Mouse (Mus musculus) adrenal gland, postnatal 4 days (tissue): ENCODE measurements around the gene Col23a1. TPM values are rescaled to one million over a fixed set of nuclear protein-coding genes. Genes with fewer than 3 reads are reported as not detected.
"Not testable (repeated sequence)": the region's sequence is repeated elsewhere in the genome, so short reads cannot be mapped to it uniquely, and the experiment has no call there.

Experiments used
- DNase-seq, 2 experiments: peaks; one replicate each; pipeline ENCODE4 v3.0.0; 2021 to 2022; ENCODE audit warnings: low spot score in 2 of 2, mixed read lengths in 2 of 2
- total RNA-seq, 2 experiments: library from RNA; stranded (reverse); gene quantifications; 2 replicates each; pipeline ENCODE4 v1.2.3; 2021

Col23a1 gene
- total RNA-seq, 2 experiments from 2014 or later: 23.3 to 26.0 TPM

- DNase-seq: peak; percentile 36 to 69
Measured at GRCm38 (mm10) chr11:51615601-51616000, 325.9 kb downstream of the Col23a1 start.

GRCm38 (mm10) chr11:51616113-51616512 is 326.4 kb downstream of the Col23a1 start:
- not testable (repeated sequence) for DNase-seq

DNA sequence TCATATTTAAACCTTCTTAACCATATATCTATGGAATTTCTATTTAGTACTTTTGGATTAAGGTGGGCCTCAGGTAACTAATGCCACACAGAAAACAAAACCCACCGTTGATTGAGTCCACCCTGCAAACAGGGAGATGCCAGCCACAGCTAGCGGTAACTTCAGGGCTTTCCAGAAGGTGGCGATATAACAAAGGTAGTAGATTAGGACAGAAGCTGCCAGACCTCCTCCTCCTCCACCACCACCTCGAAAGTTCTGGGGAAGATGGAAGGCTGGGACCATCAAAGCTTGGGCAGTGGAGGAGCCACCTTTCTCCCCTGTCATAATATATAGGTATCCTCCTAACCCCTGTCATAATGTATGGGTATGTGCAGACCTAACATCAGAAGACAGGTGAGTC is 328.0 kb downstream of the Col23a1 start:
- peak in 1 of 2 experiments; percentile 43 for DNase-seq

DNA sequence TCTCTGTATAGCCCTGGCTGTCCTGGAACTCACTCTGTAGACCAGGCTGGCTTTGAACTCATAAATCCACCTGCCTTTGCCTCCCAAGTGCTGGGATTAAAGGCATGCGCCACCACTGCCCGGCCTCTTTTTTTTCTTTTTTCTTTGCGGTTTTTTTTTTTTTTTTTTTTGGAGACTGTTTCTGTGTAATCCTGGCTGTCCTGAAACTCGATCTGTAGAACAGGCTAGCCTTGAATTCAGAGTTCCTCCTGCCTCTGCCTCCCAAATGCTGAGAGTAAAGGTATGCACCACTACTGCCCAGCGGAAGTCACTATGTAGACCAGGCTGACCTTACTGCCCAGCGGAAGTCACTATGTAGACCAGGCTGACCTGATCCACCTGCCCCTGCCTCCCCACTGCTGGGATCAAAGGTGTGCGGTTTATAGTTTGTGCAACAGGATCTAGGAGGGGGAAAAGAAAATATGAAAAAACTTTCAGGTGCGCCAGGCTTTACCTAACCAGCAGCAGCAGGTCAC is 329.2 kb downstream of the Col23a1 start:
- DNase-seq: no peak

DNA sequence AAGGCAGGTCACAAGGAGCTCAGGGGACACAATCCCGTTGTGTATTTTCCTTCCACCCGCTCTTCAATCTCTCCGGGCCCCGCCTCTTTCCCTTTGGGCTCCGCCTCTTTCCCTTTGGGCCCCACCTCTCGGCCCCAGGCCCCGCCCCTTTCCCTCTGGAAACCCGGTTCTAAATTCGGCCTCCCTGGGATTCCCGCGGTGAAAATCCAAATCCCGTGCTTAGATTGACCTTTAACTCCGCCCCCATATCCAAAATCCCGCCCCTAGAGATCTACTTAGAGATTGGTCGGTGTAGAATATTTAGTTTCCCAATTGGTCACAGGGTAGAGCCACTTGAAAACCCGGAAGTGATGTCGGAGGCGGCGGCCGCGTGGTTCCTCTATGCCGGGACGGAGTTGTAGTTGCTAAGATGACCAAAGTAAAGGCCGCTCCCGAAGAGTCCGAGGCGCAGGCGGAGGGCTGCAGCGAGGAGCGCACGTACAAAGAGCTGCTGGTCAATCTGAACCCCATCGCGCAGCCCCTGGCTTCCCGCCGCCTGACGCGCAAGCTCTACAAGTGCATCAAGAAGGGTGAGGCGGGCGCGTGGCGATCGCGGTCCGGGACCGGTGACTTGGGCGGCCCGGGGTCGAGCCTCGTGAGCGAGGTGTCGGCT is 329.8 kb downstream of the Col23a1 start, which contains the start of gene Nhp2:
Gene Nhp2 (plus strand): TSS at position 327 of the 652 bp plus-strand sequence.
- DNase-seq: peak; percentile 82 to 95

- DNase-seq: no peak
Measured at GRCm38 (mm10) chr11:51620084-51620483, 330.4 kb downstream of the Col23a1 start.

- DNase-seq: no peak
Measured at GRCm38 (mm10) chr11:51621776-51622175, 332.1 kb downstream of the Col23a1 start.

DNA sequence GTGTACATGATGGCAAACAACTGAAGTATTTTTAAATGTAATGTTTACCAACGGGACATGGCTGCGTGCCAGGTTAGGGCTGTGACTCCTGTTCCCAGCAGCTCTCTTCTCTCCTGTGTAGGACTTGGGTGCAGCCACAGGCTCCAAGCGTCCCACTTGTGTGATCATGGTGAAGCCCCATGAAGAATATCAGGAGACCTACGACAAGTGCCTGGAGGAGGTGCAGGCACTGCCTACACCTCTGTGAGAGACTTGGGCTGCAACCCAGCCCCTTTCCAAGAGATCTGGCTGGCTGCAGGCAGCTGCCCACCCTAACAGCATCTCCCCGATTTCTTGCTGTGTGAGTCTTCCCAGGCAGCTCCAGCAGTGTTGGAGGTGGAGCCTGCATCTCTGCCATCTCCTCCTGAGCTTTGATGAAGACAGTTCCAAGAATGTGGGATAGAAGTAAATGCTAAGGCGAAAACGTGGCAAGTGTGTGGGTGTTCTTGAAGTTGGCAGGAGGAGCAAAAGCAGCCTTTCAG is 333.3 kb downstream of the Col23a1 start:
- DNase-seq: no peak

DNA sequence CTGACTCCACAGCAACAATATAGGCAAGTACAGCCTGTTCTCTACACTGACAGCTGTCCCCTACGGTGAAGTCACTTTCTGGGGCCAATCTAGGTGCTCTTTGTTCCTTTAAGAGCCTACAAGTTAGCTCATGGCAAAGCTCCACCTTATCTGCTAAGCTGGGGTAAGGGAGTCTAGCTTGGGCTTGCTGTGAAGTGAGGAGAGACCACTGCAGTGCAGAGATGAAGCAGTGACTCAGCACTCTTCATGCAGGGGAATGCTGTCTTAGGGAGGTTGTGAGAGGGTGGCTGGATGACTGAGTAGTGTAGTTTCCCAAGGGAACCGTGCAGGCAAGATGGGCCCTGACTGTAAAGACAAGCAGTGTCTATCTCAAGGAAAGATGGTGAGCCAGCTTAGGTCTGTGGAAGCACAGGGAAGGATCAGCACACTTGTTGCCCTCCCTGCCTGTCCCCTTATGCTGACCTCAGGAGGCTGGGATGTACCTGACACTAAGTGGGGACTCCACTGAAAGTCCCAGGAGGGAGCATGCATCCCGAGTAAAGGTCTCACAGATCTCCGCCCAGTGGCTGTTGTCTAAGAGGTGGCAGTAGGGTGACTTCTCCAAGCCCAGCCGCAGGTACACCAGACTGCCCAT is 335.6 kb downstream of the Col23a1 start:
- DNase-seq: no peak

GRCm38 (mm10) chr11:51627425-51627824 is 337.7 kb downstream of the Col23a1 start:
- DNase-seq: no peak

- no peak for DNase-seq
Measured at GRCm38 (mm10) chr11:51627907-51628306, 338.2 kb downstream of the Col23a1 start.

DNA sequence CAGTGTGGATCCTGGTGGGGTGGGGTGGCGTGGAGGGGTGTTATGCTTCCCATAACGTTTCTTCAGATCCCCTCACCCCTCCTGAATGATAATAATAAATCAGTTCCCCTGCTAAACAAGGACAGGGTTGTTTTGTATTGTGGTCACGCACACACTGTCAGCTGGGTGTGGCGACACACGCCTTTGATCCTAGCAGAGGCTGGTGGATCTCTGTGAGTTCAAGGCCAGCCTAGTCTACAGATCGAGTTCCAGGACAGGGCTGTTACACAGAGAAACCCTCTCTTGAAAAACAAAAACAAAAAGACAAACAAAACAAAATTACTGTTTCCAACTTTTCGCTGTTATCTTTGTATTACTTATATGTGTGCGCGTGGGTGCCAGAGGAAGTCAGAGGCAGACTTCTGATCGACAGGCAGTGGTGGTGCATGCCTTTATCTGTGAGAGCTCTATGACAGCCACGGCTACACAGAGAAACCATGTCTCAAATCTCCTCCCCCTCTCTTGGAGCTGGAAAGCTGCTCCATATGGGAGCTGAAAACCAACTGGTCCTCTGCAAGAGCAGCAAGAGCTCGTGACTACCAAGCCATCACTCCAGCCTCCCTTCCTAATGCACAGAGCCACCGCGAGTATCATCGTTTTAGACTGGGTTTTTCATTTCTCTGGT is 340.1 kb downstream of the Col23a1 start:
- DNase-seq: no peak

GRCm38 (mm10) chr11:51632130-51632753 is 342.5 kb downstream of the Col23a1 start:
- no peak for DNase-seq

DNA sequence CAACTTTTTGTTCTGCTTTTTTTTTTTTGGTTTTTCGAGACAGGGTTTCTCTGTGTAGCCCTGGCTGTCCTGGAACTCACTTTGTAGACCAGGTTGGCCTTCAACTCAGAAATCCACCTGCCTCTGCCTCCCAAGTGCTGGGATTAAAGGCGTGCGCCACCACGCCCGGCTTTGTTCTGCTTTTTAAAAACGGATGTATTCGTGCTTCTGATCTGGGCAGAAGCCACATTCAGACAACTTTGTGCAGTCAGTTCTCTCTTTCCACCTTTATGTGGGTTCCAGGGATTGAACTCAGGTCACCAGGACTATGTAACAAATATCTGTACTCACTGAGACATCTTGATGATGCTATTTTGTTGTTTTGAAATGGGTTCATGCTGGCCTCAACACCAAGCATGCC is 343.5 kb downstream of the Col23a1 start:
- not testable (repeated sequence) for DNase-seq

Other genes starting within 250 kb of the Col23a1 start
- gene Olfr1375, start 241.8 kb upstream of the Col23a1 start, total RNA-seq: not detected
- 1 to 10 TPM; 7.1 to 8.7 TPM for gene Zfp354a, start 230.7 kb upstream of the Col23a1 start, total RNA-seq
- gene Gm12569, start 69.4 kb upstream of the Col23a1 start, total RNA-seq: not detected
- gene Clk4, start 28.2 kb upstream of the Col23a1 start, total RNA-seq: 100 to 1,000 TPM; 108 to 122 TPM
- under 1 TPM; 0.37 to 0.59 TPM for gene BC049762, start 26.9 kb upstream of the Col23a1 start, total RNA-seq